Mouse (Mus musculus) midbrain, embryonic 14.5 days (tissue): ENCODE data around the gene Prss28. TPM values are rescaled to one million over a fixed set of nuclear protein-coding genes. Genes with fewer than 3 reads are reported as not detected.
A peak's percentile ranks its signal among the peaks of the same experiment; 100 is the strongest.

ENCODE experiments used
- ATAC-seq: fragments of 200-750 bp; cut with Nextera tagmentation; 2 replicates; pipeline ENCODE4 v1.8.0; 2017; ENCODE audit warnings: moderate number of reproducible peaks, moderate library complexity; ENCODE audit not compliant: low FRiP score, low TSS enrichment
- DNase-seq: peaks from one replicate; pipeline ENCODE4 v3.0.0-alpha.2; 2015
- H3K27ac ChIP-seq: fragments of 300-500 bp; sonication (generic); replicated peaks from 2 replicates; pipeline ENCODE4 v1.5.1; 2014; ENCODE audit warnings: mild to moderate bottlenecking, low read depth, low read length, moderate library complexity
- H3K27me3 ChIP-seq: fragments of 300-500 bp; sonication (generic); 2 replicates; pipeline ENCODE4 v1.6.1; 2014; ENCODE audit warnings: low read length, control low read depth, mixed read lengths; ENCODE audit not compliant: control insufficient read depth, insufficient read depth
- H3K36me3 ChIP-seq: fragments of 300-500 bp; sonication (generic); 2 replicates; pipeline ENCODE4 v1.6.1; 2014; ENCODE audit warnings: low read length, control low read depth; ENCODE audit not compliant: control insufficient read depth, insufficient read depth
- H3K4me1 ChIP-seq: fragments of 300-500 bp; sonication (generic); 2 replicates; pipeline ENCODE4 v1.6.1; 2014; ENCODE audit warnings: mild to moderate bottlenecking, antibody characterized with exemption, low read length, control low read depth; ENCODE audit not compliant: control insufficient read depth, insufficient read depth
- H3K4me2 ChIP-seq: fragments of 300-500 bp; sonication (generic); 2 replicates; pipeline ENCODE4 v1.6.1; 2014; ENCODE audit warnings: mild to moderate bottlenecking, low read length, moderate library complexity
- H3K4me3 ChIP-seq: fragments of 300-500 bp; sonication (generic); replicated peaks from 2 replicates; pipeline ENCODE4 v1.5.1; 2014; ENCODE audit warnings: low read depth, low read length
- H3K9ac ChIP-seq: fragments of 300-500 bp; sonication (generic); replicated peaks from 2 replicates; pipeline ENCODE4 v1.6.1; 2014; ENCODE audit warnings: mild to moderate bottlenecking, low read length, moderate library complexity
- H3K9me3 ChIP-seq: fragments of 300-500 bp; sonication (generic); 2 replicates; pipeline ENCODE4 v1.6.1; 2016; ENCODE audit warnings: low read length, control low read depth, mixed read lengths; ENCODE audit not compliant: control insufficient read depth
- WGBS: fragments of 180-500 bp; shearing (Covaris S2); extraction: QIAGEN DNeasy Blood & Tissue Kit; methylation state at CpG from one replicate; pipeline ENCODE4 v1.1.7; 2014; 5-methylcytosine and 5-hydroxymethylcytosine counted together
- polyA plus RNA-seq: library from polyadenylated mRNA; unstranded; fragments of >200 nt; fragmentation: Nextera tagmentation; extraction: Ambion mirVana; gene quantifications from 2 replicates; pipeline ENCODE4 v1.2.1, GENCODE M21; 2014

The Prss28 gene
- not detected in 2 replicates for polyA plus RNA-seq

- Histone ChIP-seq H3K4me2 (no peak within 1 kb of the TSS), H3K9ac (no peak within 1 kb of the TSS), H3K4me1 (no peaks in the 10 kb centered on the region), H3K4me3 (no peak within 1 kb of the TSS), H3K27me3 (no peaks in the 10 kb centered on the region), H3K27ac (no peak within 1 kb of the TSS), H3K9me3 (no peaks in the 10 kb centered on the region), H3K36me3 (no peaks in the 10 kb centered on the region)
- 82% methylated on average over 4 of the region's 4 CpGs for WGBS
- ATAC-seq (no peak), DNase-seq (no peak)
Measured at GRCm38 (mm10) chr17:25308346-25308745, at the start of gene Prss28. Gene Prss28 (plus strand): TSS chr17:25308646.

- H3K9ac ChIP-seq, result no peak overlapping the region
- ATAC-seq, result no peak
- WGBS, result 79% methylated on average over 3 of the region's 3 CpGs
- H3K4me3 ChIP-seq, result no peak overlapping the region
- no peaks in the 10 kb centered on the region for H3K27me3 ChIP-seq
- H3K9me3 ChIP-seq, result no peaks in the 10 kb centered on the region
- H3K27ac ChIP-seq, result no peak overlapping the region
- no peak for DNase-seq
- no peak overlapping the region for H3K4me2 ChIP-seq
- peaks cover 81% of the 10 kb centered on the region for H3K36me3 ChIP-seq
- no peaks in the 10 kb centered on the region for H3K4me1 ChIP-seq
Measured at GRCm38 (mm10) chr17:25264453-25264852, 44.0 kb upstream of the Prss28 start.

GRCm38 (mm10) chr17:25270795-25271335 is 37.6 kb upstream of the Prss28 start:
- no peak overlapping the region for H3K27ac ChIP-seq
- no peak overlapping the region for H3K9ac ChIP-seq
- DNase-seq (no peak), ATAC-seq (no peak)
- H3K9me3 ChIP-seq, result no peaks in the 10 kb centered on the region
- 90% methylated on average over 2 of the region's 2 CpGs for whole genome bisulfite sequencing
- peaks cover 21% of the 10 kb centered on the region for H3K4me1 ChIP-seq
- peaks cover 40% of the 10 kb centered on the region for H3K36me3 ChIP-seq
- H3K4me2 ChIP-seq, result peak overlapping the region; percentile 99
- H3K4me3 ChIP-seq, result peak overlapping the region; percentile 71; the same call in 1 of the 2 replicates
- H3K27me3 ChIP-seq, result no peaks in the 10 kb centered on the region

GRCm38 (mm10) chr17:25272326-25272725 is 36.1 kb upstream of the Prss28 start:
- peaks cover 25% of the 10 kb centered on the region for H3K36me3 ChIP-seq
- ATAC-seq (no peak), DNase-seq (no peak)
- H3K27me3 ChIP-seq, result no peaks in the 10 kb centered on the region
- H3K4me1 ChIP-seq, result peaks cover 21% of the 10 kb centered on the region
- WGBS, result under 1% methylated on average over 10 of the region's 10 CpGs
- no peaks in the 10 kb centered on the region for H3K9me3 ChIP-seq
- peak overlapping the region; percentile 71 for H3K4me3 ChIP-seq
- H3K9ac ChIP-seq, result peak overlapping the region; percentile 98
- H3K27ac ChIP-seq, result no peak overlapping the region
- peak overlapping the region; percentile 99 for H3K4me2 ChIP-seq

GRCm38 (mm10) chr17:25272951-25273705 is 35.3 kb upstream of the Prss28 start:
- WGBS, result under 1% methylated on average over 92 of the region's 92 CpGs
- H3K9ac ChIP-seq, result peak overlapping the region; percentile 98

GRCm38 (mm10) chr17:25273706-25274501 is 34.5 kb upstream of the Prss28 start:
- WGBS, result 1% methylated on average over 45 of the region's 45 CpGs
- peaks cover 21% of the 10 kb centered on the region for H3K4me1 ChIP-seq
- ATAC-seq (peak; percentile 90), DNase-seq (peak; percentile 97)
- peak overlapping the region; percentile 71 for H3K4me3 ChIP-seq
- H3K9me3 ChIP-seq, result no peaks in the 10 kb centered on the region
- H3K4me2 ChIP-seq, result peak overlapping the region; percentile 99
- peaks cover 10% of the 10 kb centered on the region for H3K36me3 ChIP-seq
- peak overlapping the region; percentile 98 for H3K9ac ChIP-seq
- no peaks in the 10 kb centered on the region for H3K27me3 ChIP-seq
- H3K27ac ChIP-seq, result peak overlapping the region; percentile 97

More at GRCm38 (mm10) chr17:25272951-25273705, 35.3 kb upstream of the Prss28 start:
- DNase-seq (peak; percentile 94), ATAC-seq (peak; percentile 91)
- peaks cover 21% of the 10 kb centered on the region for H3K4me1 ChIP-seq
- peak overlapping the region; percentile 97 for H3K27ac ChIP-seq
- H3K4me2 ChIP-seq, result peak overlapping the region; percentile 99
- no peaks in the 10 kb centered on the region for H3K9me3 ChIP-seq
- H3K4me3 ChIP-seq, result peak overlapping the region; percentile 71
- no peaks in the 10 kb centered on the region for H3K27me3 ChIP-seq
- peaks cover 17% of the 10 kb centered on the region for H3K36me3 ChIP-seq

GRCm38 (mm10) chr17:25274571-25275346 is 33.7 kb upstream of the Prss28 start, which contains the start of gene Ube2i:
Gene Ube2i (minus strand): TSS chr17:25274622.
- H3K9ac ChIP-seq, result peak within 1 kb of the TSS; percentile 98
- 80% methylated on average over 9 of the region's 9 CpGs for WGBS
- H3K27me3 ChIP-seq, result no peaks in the 10 kb centered on the region
- DNase-seq (no peak), ATAC-seq (no peak)
- peak within 1 kb of the TSS; percentile 71 for H3K4me3 ChIP-seq
- peak within 1 kb of the TSS; percentile 99 for H3K4me2 ChIP-seq
- H3K9me3 ChIP-seq, result no peaks in the 10 kb centered on the region
- peaks cover 21% of the 10 kb centered on the region for H3K4me1 ChIP-seq
- peak within 1 kb of the TSS; percentile 97 for H3K27ac ChIP-seq
- peaks cover 1% of the 10 kb centered on the region; the same call in 1 of the 2 replicates for H3K36me3 ChIP-seq

GRCm38 (mm10) chr17:25275833-25276232 is 32.6 kb upstream of the Prss28 start:
- no peak overlapping the region for H3K4me3 ChIP-seq
- ATAC-seq (no peak), DNase-seq (no peak)
- peaks cover 18% of the 10 kb centered on the region for H3K4me1 ChIP-seq
- no peaks in the 10 kb centered on the region for H3K9me3 ChIP-seq
- no peaks in the 10 kb centered on the region for H3K36me3 ChIP-seq
- H3K9ac ChIP-seq, result no peak overlapping the region
- H3K4me2 ChIP-seq, result no peak overlapping the region
- WGBS, result 95% methylated on average over 3 of the region's 3 CpGs
- no peaks in the 10 kb centered on the region for H3K27me3 ChIP-seq
- H3K27ac ChIP-seq, result no peak overlapping the region
